Mouse (Mus musculus): Measurements from ENCODE around the gene Mustn1. TPM values are rescaled to one million over a fixed set of nuclear protein-coding genes. Genes with fewer than 3 reads are reported as not detected.

Mustn1 gene
- polyA plus RNA-seq, 1 experiment = 12.9 TPM

DNA sequence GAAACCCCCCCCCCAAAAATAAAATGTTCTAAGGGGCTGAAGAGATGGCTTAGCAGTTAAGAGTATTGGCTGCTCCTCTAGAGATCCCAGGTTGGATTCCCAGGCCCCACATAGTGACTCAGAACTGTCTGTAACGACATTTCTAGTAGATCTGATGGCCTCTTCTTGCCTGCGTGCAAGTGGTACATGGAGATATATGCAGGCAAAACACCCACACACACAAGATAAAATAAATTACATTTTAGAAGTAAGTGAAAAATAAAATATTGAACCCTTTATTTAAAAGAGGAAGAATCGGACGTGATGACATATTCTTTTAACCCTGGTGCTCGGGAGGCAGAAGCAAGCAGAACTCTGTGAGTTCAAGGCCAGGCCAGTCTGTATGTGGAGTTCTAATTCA lies 23.6 kb downstream of the Mustn1 start:
- H3K27ac ChIP-seq (replicated peaks; ENCODE audit: low read depth, low read length) = no peak overlapping the region

DNA sequence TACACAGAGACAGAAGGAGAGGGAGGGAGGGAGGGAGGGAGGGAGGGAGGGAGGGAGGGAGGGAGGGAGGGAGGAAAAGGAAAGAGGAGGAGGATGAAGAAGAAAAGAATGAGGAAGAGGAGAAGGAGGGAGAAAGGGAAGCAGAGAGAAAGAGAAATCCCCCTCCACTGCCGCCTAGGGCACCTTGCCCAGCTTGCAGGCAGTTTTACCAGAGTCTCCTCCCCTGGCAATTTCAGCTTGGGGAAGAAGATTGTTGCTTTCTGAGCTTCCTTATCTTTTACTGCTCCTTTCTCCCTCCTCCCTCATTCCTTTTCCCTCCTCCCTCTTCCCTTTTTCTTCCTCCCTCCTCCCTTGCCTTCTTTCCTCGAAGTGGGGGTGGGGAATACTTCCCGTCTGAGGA lies 24.0 kb downstream of the Mustn1 start:
- no peak overlapping the region for H3K4me3 ChIP-seq (ENCODE audit: insufficient read depth, low read depth, low read length)
- H3K4me1 ChIP-seq (ENCODE audit: control insufficient read depth, insufficient read depth, insufficient read length, low read length) = peaks cover 4% of the 10 kb centered on the region; the same call in 1 of the 2 replicates
- H3K27ac ChIP-seq (replicated peaks; ENCODE audit: low read depth, low read length) = no peak overlapping the region

More for the DNA sequence above, 23.6 kb downstream of the Mustn1 start:
- Histone ChIP-seq H3K4me1 (ENCODE audit: control insufficient read depth, insufficient read depth, insufficient read length, low read length) (peaks cover 4% of the 10 kb centered on the region; the same call in 1 of the 2 replicates), H3K4me3 (ENCODE audit: insufficient read depth, low read depth, low read length) (no peak overlapping the region)

DNA sequence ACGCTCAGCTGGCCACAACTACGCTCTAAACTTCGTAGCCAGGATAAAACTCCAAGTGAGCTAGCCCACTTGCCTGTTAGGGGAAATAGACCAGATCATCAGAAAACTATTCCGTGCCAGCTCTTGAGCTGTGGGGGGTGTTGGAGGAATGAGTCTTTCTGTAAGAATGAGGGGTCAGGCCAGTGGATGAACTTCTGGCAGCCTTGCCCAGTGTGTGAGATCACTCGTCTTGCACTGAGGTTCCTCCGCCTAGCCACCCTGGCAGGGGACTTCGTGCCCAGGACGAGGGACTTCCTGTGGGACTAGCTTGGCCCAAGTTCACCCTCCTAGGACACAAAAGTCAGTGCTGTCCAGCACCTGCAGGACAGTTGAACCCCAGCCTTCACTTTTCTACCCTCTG lies 25.3 kb downstream of the Mustn1 start:
- Histone ChIP-seq H3K4me3 (ENCODE audit: insufficient read depth, low read depth, low read length) (no peak overlapping the region), H3K27ac (replicated peaks; ENCODE audit: low read depth, low read length) (no peak overlapping the region), H3K4me1 (ENCODE audit: control insufficient read depth, insufficient read depth, insufficient read length, low read length) (peaks cover 4% of the 10 kb centered on the region; the same call in 1 of the 2 replicates)

DNA sequence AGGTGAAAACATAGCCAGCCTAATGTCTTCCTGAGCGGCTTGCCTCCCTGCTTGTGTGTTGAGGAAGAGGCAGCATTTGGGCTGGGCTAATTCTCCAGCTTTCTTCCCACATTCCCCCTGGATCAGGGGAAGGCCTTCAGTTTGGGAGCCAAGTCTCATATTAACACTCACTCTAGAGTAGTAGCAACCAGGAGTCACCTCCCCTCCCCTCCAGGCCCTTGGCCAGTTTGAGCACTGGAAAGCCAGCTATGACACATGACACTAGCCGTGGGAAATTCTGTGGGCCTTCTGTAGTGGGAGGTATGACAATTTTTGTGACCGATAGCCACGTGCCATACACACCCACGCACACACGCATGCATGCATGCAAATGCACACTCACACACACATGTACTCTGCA lies 27.0 kb downstream of the Mustn1 start:
- no peak overlapping the region for H3K27ac ChIP-seq (replicated peaks; ENCODE audit: low read depth, low read length)
- H3K4me1 ChIP-seq (ENCODE audit: control insufficient read depth, insufficient read depth, insufficient read length, low read length) = peaks cover 4% of the 10 kb centered on the region; the same call in 1 of the 2 replicates
- H3K4me3 ChIP-seq (ENCODE audit: insufficient read depth, low read depth, low read length) = no peak overlapping the region

DNA sequence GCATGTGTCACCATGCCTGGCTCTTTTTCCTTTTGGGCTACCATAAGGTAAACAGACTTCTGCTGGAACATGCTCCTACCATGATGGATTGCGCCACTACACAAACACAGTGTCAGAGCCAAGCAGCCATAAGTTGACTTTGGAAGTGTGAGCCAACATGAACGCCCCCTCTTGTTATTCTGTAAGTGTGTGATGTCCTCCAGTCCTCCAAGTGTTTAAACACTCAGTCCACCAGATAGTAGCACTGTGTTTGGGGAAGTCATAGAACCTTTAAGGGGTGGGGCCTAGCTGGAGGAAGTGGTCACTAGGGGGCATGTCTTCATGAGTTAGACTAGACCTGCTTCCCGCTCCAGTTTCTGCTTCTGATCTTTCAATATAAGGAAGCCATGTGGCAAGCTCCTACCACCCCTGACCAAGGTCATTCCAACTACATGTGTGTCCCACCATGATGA lies 28.8 kb downstream of the Mustn1 start:
- Histone ChIP-seq H3K27ac (replicated peaks; ENCODE audit: low read depth, low read length) (no peak overlapping the region), H3K4me1 (ENCODE audit: control insufficient read depth, insufficient read depth, insufficient read length, low read length) (peaks cover 4% of the 10 kb centered on the region; the same call in 1 of the 2 replicates), H3K4me3 (ENCODE audit: insufficient read depth, low read depth, low read length) (no peak overlapping the region)

DNA sequence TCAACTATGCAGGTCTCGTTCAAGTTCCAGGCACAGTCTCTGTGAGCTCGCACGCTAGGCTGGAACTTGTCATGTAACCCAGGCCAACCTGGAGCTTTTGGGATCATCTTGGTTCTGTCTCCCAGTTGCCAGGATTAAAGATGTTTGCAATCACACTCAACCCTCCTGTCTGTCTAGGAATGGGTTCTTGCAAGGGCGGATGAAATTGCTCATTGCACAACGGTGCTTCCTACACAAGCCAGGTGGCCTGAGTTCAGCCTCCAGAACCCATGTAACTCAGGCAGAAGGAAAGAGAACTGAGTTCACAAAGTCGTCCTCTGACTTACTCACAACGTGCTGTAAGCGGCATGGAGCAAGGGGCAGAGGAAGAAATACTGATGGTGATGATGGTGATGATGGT lies 32.1 kb downstream of the Mustn1 start:
- Histone ChIP-seq H3K4me3 (ENCODE audit: insufficient read depth, low read depth, low read length) (no peak overlapping the region), H3K27ac (replicated peaks; ENCODE audit: low read depth, low read length) (no peak overlapping the region), H3K4me1 (ENCODE audit: control insufficient read depth, insufficient read depth, insufficient read length, low read length) (no peaks in the 10 kb centered on the region)

DNA sequence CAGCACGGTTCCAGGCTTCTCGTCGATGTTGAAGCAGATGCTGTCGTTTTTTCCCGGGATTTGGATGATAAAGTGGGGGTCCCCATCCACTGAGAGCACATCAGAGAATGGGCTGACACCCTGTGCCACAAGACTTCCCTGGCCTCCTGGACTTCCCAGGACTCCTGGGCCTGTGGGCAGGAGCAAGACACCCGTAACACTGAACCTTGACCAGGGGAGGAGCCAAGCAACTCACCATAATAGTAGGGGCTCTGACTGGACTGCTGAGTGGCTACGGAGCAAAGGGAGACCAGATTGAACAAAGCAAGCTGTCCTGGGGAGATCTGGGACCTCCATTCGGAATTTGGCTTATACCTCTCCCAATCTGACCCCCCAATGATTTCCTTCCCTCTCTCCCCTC lies 33.6 kb downstream of the Mustn1 start:
- no peak overlapping the region for H3K4me3 ChIP-seq (ENCODE audit: insufficient read depth, low read depth, low read length)
- H3K4me1 ChIP-seq (ENCODE audit: control insufficient read depth, insufficient read depth, insufficient read length, low read length) = no peaks in the 10 kb centered on the region
- H3K27ac ChIP-seq (replicated peaks; ENCODE audit: low read depth, low read length) = no peak overlapping the region

DNA sequence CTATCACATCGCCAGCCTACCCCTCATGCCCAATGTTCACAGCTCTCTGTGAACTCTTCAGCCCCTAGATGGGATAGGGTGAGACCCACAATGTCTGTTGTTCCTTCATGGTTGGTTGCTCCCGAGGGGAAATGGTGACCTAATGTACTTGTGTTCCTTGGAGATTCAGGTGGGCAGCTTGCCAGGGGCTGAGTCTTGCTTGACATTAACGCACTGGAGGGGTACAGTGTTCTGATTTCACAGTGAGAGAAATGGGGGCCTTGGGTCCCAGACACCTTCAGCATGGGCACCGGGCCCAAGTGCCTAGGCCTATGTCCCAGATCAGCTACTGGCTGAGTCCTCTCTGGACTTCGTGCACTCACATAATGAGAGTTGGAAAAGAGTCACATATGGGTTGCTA lies 34.4 kb downstream of the Mustn1 start:
- Histone ChIP-seq H3K4me3 (ENCODE audit: insufficient read depth, low read depth, low read length) (no peak overlapping the region), H3K27ac (replicated peaks; ENCODE audit: low read depth, low read length) (no peak overlapping the region), H3K4me1 (ENCODE audit: control insufficient read depth, insufficient read depth, insufficient read length, low read length) (no peaks in the 10 kb centered on the region)

DNA sequence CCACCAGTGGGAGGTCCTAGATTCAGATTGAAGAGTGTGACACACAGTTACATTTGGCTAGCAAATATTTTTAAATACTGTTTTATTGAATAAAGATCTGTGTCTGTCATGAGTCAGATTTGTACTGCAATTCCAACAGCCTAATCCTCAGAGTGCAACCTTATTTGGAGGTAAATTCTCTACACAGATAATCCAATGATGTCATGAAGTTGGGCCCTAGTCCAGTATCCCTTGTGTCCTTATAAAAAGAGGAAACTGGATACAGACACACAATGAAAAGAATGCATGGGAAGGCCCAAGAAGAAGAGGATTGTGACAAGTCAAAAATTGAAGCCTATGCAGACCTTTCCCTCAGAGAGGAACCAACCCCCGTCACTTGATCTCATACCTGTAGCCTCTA lies 37.5 kb downstream of the Mustn1 start:
- Histone ChIP-seq H3K4me1 (ENCODE audit: control insufficient read depth, insufficient read depth, insufficient read length, low read length) (peaks cover 5% of the 10 kb centered on the region), H3K4me3 (ENCODE audit: insufficient read depth, low read depth, low read length) (no peak overlapping the region), H3K27ac (replicated peaks; ENCODE audit: low read depth, low read length) (no peak overlapping the region)

DNA sequence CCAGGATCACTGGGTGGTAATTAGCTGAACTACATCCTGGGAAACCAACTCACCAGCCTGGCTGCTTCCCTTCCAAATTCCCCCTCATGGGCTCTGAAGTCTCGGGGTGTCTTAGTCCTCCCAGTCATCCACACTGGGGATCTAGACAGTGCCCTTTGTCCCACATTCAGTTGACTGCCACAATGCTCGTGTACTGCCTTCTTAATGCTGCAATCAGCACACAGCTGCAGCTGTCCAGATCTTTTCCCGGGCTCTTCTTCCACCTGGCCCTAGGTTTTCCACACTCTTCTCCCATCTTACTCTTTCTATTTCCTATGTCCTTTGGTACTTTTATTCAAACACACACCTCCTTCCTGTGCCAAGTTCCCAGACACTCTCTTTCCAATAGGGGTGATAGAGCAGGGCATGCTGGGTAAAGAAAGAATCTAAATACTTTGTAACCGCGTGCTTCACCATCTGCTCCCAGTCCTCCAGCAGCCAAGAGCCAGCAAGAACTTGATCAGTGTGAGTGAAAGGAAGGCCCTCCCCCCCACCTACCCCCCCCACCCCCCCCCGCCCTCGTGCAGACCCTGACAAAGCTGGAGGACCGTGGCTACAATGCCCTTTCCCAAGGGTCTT lies 43.2 kb downstream of the Mustn1 start:
- Histone ChIP-seq H3K4me3 (ENCODE audit: insufficient read depth, low read depth, low read length) (no peak overlapping the region), H3K4me1 (ENCODE audit: control insufficient read depth, insufficient read depth, insufficient read length, low read length) (peaks cover 10% of the 10 kb centered on the region), H3K27ac (replicated peaks; ENCODE audit: low read depth, low read length) (no peak overlapping the region)

DNA sequence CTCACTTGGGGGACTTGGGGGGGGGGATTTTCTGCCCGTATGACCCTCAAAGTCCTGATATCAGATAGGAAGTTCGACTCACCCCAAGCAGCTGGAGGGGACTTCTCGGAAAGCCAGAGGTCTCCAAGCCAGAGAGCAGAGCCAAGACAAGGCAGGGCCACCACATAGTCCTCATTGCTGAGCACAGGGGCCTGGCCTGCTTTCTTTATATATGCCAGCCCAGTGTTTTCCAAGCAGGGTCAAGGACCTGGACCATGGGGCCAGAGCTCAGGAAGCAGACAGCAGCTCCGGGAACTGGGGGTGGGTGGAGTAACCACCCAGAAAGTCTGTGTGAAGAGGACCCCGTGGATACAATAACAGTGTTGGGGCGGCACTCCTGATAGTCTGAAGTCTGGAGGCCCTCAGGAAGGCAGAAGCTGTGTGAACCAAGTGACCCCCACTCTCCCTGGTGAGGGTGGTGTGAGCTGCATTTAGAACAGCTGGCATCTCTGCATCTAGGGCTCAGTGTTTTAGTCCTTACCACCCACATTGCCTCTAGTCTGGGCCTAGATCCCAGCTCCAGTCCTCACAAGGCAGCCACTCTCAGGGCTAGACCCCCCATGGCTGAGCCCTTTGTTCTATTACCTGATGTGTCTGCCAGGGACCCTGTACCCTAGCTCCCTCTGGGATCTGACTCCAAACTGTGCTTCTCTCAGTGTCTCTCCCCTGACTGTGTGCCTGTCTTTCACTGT lies 44.5 kb downstream of the Mustn1 start, which contains the start of gene Itih3:
Gene Itih3 (minus strand): TSS at position 386 of the 731 bp plus-strand sequence.
- Histone ChIP-seq H3K4me1 (ENCODE audit: control insufficient read depth, insufficient read depth, insufficient read length, low read length) (peaks cover 10% of the 10 kb centered on the region), H3K27ac (replicated peaks; ENCODE audit: low read depth, low read length) (no peak within 1 kb of the TSS), H3K4me3 (ENCODE audit: insufficient read depth, low read depth, low read length) (no peak within 1 kb of the TSS)

DNA sequence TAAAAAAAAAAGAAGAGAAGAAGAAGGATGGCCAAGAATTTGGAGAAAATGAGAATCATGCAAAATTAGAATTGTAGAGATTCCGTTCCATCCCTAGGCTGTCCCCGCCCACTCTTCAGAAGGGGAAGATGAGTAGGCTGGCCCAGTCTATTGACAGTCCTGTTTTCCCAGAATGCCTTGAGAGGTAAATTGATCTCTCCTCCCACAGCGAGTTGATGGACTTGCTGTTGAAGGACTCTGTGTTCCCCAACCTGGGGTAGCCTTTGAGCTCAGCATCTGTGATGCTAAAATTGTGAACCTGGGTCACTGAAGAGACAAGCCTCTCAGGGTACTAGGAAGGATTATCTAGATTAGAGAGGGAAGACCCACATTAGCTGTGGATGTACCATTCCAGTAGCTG lies 46.5 kb downstream of the Mustn1 start:
- H3K4me1 ChIP-seq (ENCODE audit: control insufficient read depth, insufficient read depth, insufficient read length, low read length) = peaks cover 10% of the 10 kb centered on the region
- no peak overlapping the region for H3K4me3 ChIP-seq (ENCODE audit: insufficient read depth, low read depth, low read length)
- no peak overlapping the region for H3K27ac ChIP-seq (replicated peaks; ENCODE audit: low read depth, low read length)

DNA sequence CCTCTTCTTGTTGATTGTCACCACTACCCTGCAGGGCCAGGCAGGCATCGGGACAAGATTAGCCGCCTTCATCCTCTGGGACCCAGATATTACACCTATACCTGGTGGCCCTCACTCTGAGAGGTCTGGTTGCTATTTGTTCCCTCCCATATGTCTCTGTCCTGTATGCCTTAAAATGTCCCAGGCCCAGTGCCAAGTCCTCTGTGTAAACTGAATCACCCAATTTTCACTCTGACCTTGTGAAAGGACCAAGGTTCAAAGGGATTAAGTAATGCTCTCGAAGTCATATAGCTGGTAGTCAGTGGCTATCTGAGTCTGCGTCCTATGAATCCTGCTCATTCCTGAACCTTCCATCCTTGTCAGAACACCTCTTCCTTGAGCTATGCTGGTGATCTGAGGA lies 51.4 kb downstream of the Mustn1 start:
- no peak overlapping the region for H3K4me3 ChIP-seq (ENCODE audit: insufficient read depth, low read depth, low read length)
- H3K4me1 ChIP-seq (ENCODE audit: control insufficient read depth, insufficient read depth, insufficient read length, low read length) = no peaks in the 10 kb centered on the region; the same call in 1 of the 2 replicates
- no peak overlapping the region for H3K27ac ChIP-seq (replicated peaks; ENCODE audit: low read depth, low read length)

All from brown adipose tissue, adult 24 weeks (tissue).